Mouse (Mus musculus) intestine, embryonic 15.5 days (tissue): ENCODE measurements around the gene Zfp655. TPM values are rescaled to one million over a fixed set of nuclear protein-coding genes. Genes with fewer than 3 reads are reported as not detected.
"Not testable (repeated sequence)": the region's sequence is repeated elsewhere in the genome, so short reads cannot be mapped to it uniquely, and the experiment has no call there.

ENCODE experiments used
- ATAC-seq: fragments of 200-750 bp; cut with Nextera tagmentation; 2 replicates; pipeline ENCODE4 v1.8.0; 2017; ENCODE audit warnings: moderate TSS enrichment, moderate library complexity
- H3K27ac ChIP-seq: fragments of 300-500 bp; sonication (generic); 2 replicates; pipeline ENCODE4 v1.5.1; 2015; ENCODE audit warnings: mild to moderate bottlenecking, inconsistent platforms
- H3K27me3 ChIP-seq: fragments of 300-500 bp; sonication (generic); replicated peaks from 2 replicates; pipeline ENCODE4 v1.6.1; 2015; ENCODE audit warnings: inconsistent platforms
- H3K36me3 ChIP-seq: fragments of 300-500 bp; sonication (generic); 2 replicates; pipeline ENCODE4 v1.6.1; 2015; ENCODE audit warnings: inconsistent platforms
- H3K4me1 ChIP-seq: fragments of 300-500 bp; sonication (generic); replicated peaks from 2 replicates; pipeline ENCODE4 v1.6.1; 2015; ENCODE audit warnings: inconsistent platforms
- H3K4me2 ChIP-seq: fragments of 300-500 bp; sonication (generic); replicated peaks from 2 replicates; pipeline ENCODE4 v1.6.1; 2015; ENCODE audit warnings: mild to moderate bottlenecking, inconsistent platforms
- H3K4me3 ChIP-seq: fragments of 300-500 bp; sonication (generic); replicated peaks from 2 replicates; pipeline ENCODE4 v1.5.1; 2015; ENCODE audit warnings: inconsistent platforms
- H3K9ac ChIP-seq: fragments of 300-500 bp; sonication (generic); 2 replicates; pipeline ENCODE4 v1.6.1; 2015; ENCODE audit warnings: inconsistent platforms
- H3K9me3 ChIP-seq: fragments of 300-500 bp; sonication (generic); 2 replicates; pipeline ENCODE4 v1.6.1; 2016; ENCODE audit warnings: inconsistent platforms
- WGBS: fragments of 180-500 bp; shearing (Covaris S2); methylation state at CpG from one replicate; pipeline ENCODE4 v1.1.7; 2015; 5-methylcytosine and 5-hydroxymethylcytosine counted together
- polyA plus RNA-seq: library from polyadenylated mRNA; unstranded; fragments of >200 nt; fragmentation: Nextera tagmentation; extraction: Ambion mirVana; gene quantifications from 2 replicates; pipeline ENCODE4 v1.2.1, GENCODE M21; 2015

Gene Zfp655
- polyA plus RNA-seq, 1 experiment from 2014 or later, result 38.6 TPM

GRCm38 (mm10) chr5:145226453-145226852 is 5.1 kb upstream of the Zfp655 start:
- Histone ChIP-seq H3K4me1 (no peaks in the 10 kb centered on the region; the same call in 1 of the 2 replicates), H3K9ac (no peak overlapping the region), H3K27me3 (no peaks in the 10 kb centered on the region), H3K4me3 (no peak overlapping the region), H3K27ac (no peak overlapping the region), H3K4me2 (no peak overlapping the region), H3K36me3 (0 out of 2 replicates have a peak, but pooled peaks cover 3% of the 10 kb centered on the region), H3K9me3 (no peaks in the 10 kb centered on the region)
- ATAC-seq, result no peak
- WGBS, result 48% methylated on average over 2 of the region's 2 CpGs

- H3K4me3 ChIP-seq, H3K27me3 ChIP-seq, H3K27ac ChIP-seq, H3K9me3 ChIP-seq, H3K9ac ChIP-seq, H3K4me1 ChIP-seq, ATAC-seq, H3K4me2 ChIP-seq, H3K36me3 ChIP-seq: not testable (repeated sequence)
- WGBS, result 86% methylated on average over 6 of the region's 6 CpGs
Measured at GRCm38 (mm10) chr5:145229283-145229682, 2.2 kb upstream of the Zfp655 start.

- ATAC-seq, result no peak
- Histone ChIP-seq H3K36me3 (peaks cover 4% of the 10 kb centered on the region), H3K4me3 (no peak overlapping the region), H3K4me1 (peaks cover 6% of the 10 kb centered on the region; the same call in 1 of the 2 replicates), H3K27me3 (no peaks in the 10 kb centered on the region), H3K9me3 (no peaks in the 10 kb centered on the region), H3K27ac (no peak overlapping the region; the same call in 1 of the 2 replicates), H3K4me2 (peak overlapping the region; percentile 69), H3K9ac (no peak overlapping the region)
- WGBS, result 79% methylated on average over 4 of the region's 4 CpGs
Measured at GRCm38 (mm10) chr5:145230641-145231040, 874 bp upstream of the Zfp655 start.

- no peaks in the 10 kb centered on the region for H3K27me3 ChIP-seq
- H3K4me2 ChIP-seq, result peak overlapping the region; percentile 69
- peaks cover 4% of the 10 kb centered on the region for H3K36me3 ChIP-seq
- no peaks in the 10 kb centered on the region for H3K9me3 ChIP-seq
- peaks cover 6% of the 10 kb centered on the region; the same call in 1 of the 2 replicates for H3K4me1 ChIP-seq
- H3K9ac ChIP-seq, result peak overlapping the region; percentile 96
- H3K4me3 ChIP-seq, result peak overlapping the region; percentile 93
- WGBS, result under 1% methylated on average over 48 of the region's 49 CpGs
- peak overlapping the region; percentile 91 for H3K27ac ChIP-seq
- peak; percentile 77 for ATAC-seq
Measured at GRCm38 (mm10) chr5:145231893-145232411, 437 bp downstream of the Zfp655 start.

- Histone ChIP-seq H3K4me2 (no peak overlapping the region), H3K27ac (no peak overlapping the region), H3K36me3 (peaks cover 13% of the 10 kb centered on the region), H3K4me3 (no peak overlapping the region), H3K9ac (no peak overlapping the region), H3K27me3 (no peaks in the 10 kb centered on the region), H3K9me3 (no peaks in the 10 kb centered on the region), H3K4me1 (peaks cover 6% of the 10 kb centered on the region; the same call in 1 of the 2 replicates)
- no peak for ATAC-seq
Measured at GRCm38 (mm10) chr5:145234636-145235035, 3.1 kb downstream of the Zfp655 start.

- Histone ChIP-seq H3K4me2 (no peak overlapping the region), H3K4me3 (no peak overlapping the region), H3K36me3 (peaks cover 19% of the 10 kb centered on the region), H3K9me3 (no peaks in the 10 kb centered on the region), H3K27me3 (no peaks in the 10 kb centered on the region), H3K27ac (no peak overlapping the region), H3K9ac (no peak overlapping the region), H3K4me1 (no peaks in the 10 kb centered on the region)
- no peak for ATAC-seq
- 93% methylated on average over 3 of the region's 3 CpGs for WGBS
Measured at GRCm38 (mm10) chr5:145249520-145249919, 18.0 kb downstream of the Zfp655 start.

- WGBS, result 80% methylated on average over 2 of the region's 2 CpGs
- not testable (repeated sequence) for H3K36me3 ChIP-seq, H3K4me1 ChIP-seq, H3K4me2 ChIP-seq, ATAC-seq, H3K9ac ChIP-seq, H3K4me3 ChIP-seq, H3K27me3 ChIP-seq, H3K9me3 ChIP-seq, H3K27ac ChIP-seq
Measured at GRCm38 (mm10) chr5:145273568-145273967, 42.1 kb downstream of the Zfp655 start.

- Histone ChIP-seq H3K9ac (no peak overlapping the region), H3K4me1 (peaks cover 3% of the 10 kb centered on the region), H3K27ac (no peak overlapping the region), H3K4me2 (no peak overlapping the region; the same call in 1 of the 2 replicates), H3K36me3 (peaks cover 16% of the 10 kb centered on the region), H3K27me3 (no peaks in the 10 kb centered on the region), H3K9me3 (no peaks in the 10 kb centered on the region), H3K4me3 (0 out of 2 replicates have a peak overlapping the region, but pooled peaks have one; percentile 96)
- ATAC-seq, result peak; percentile 44; the same call in 1 of the 2 replicates
- 83% methylated on average over 2 of the region's 2 CpGs for WGBS
Measured at GRCm38 (mm10) chr5:145279948-145280347, 48.4 kb downstream of the Zfp655 start.

- Histone ChIP-seq H3K36me3 (peaks cover 17% of the 10 kb centered on the region), H3K4me2 (peak within 1 kb of the TSS; percentile 72), H3K4me3 (peak within 1 kb of the TSS; percentile 96), H3K9ac (peak within 1 kb of the TSS; percentile 93), H3K27me3 (no peaks in the 10 kb centered on the region), H3K4me1 (peaks cover 3% of the 10 kb centered on the region), H3K27ac (peak within 1 kb of the TSS; percentile 93), H3K9me3 (no peaks in the 10 kb centered on the region)
- peak; percentile 100 for ATAC-seq
- under 1% methylated on average over 50 of the region's 50 CpGs for WGBS
Measured at GRCm38 (mm10) chr5:145280371-145281143, 49.0 kb downstream of the Zfp655 start, which contains the start of gene Zscan25. Gene Zscan25, plus strand, starts transcription at chr5:145280500.

GRCm38 (mm10) chr5:145288382-145288781 is 56.9 kb downstream of the Zfp655 start:
- no peaks in the 10 kb centered on the region for H3K9me3 ChIP-seq

GRCm38 (mm10) chr5:145290697-145291096 is 59.2 kb downstream of the Zfp655 start:
- no peaks in the 10 kb centered on the region for H3K4me1 ChIP-seq
- H3K27me3 ChIP-seq, result no peaks in the 10 kb centered on the region
- no peak overlapping the region for H3K4me2 ChIP-seq
- no peak overlapping the region for H3K27ac ChIP-seq
- H3K9me3 ChIP-seq, result no peaks in the 10 kb centered on the region
- no peak overlapping the region for H3K9ac ChIP-seq
- H3K36me3 ChIP-seq, result peaks cover 35% of the 10 kb centered on the region
- WGBS, result 96% methylated on average over 16 of the region's 16 CpGs
- no peak for ATAC-seq
- H3K4me3 ChIP-seq, result no peak overlapping the region

More at GRCm38 (mm10) chr5:145288382-145288781, 56.9 kb downstream of the Zfp655 start:
- no peak overlapping the region for H3K27ac ChIP-seq
- WGBS, result 92% methylated on average over 5 of the region's 5 CpGs
- no peak overlapping the region for H3K4me3 ChIP-seq
- no peaks in the 10 kb centered on the region for H3K27me3 ChIP-seq
- no peak for ATAC-seq
- H3K4me1 ChIP-seq, result no peaks in the 10 kb centered on the region
- H3K36me3 ChIP-seq, result peaks cover 51% of the 10 kb centered on the region
- no peak overlapping the region for H3K9ac ChIP-seq
- no peak overlapping the region for H3K4me2 ChIP-seq

GRCm38 (mm10) chr5:145292398-145292797 is 60.9 kb downstream of the Zfp655 start:
- Histone ChIP-seq H3K4me1 (no peaks in the 10 kb centered on the region), H3K27ac (no peak overlapping the region), H3K4me3 (no peak overlapping the region), H3K27me3 (no peaks in the 10 kb centered on the region), H3K4me2 (no peak overlapping the region), H3K36me3 (peaks cover 35% of the 10 kb centered on the region), H3K9ac (no peak overlapping the region), H3K9me3 (no peaks in the 10 kb centered on the region)
- WGBS, result 92% methylated on average over 6 of the region's 6 CpGs
- ATAC-seq, result no peak
